In the genomic region with DNA sequence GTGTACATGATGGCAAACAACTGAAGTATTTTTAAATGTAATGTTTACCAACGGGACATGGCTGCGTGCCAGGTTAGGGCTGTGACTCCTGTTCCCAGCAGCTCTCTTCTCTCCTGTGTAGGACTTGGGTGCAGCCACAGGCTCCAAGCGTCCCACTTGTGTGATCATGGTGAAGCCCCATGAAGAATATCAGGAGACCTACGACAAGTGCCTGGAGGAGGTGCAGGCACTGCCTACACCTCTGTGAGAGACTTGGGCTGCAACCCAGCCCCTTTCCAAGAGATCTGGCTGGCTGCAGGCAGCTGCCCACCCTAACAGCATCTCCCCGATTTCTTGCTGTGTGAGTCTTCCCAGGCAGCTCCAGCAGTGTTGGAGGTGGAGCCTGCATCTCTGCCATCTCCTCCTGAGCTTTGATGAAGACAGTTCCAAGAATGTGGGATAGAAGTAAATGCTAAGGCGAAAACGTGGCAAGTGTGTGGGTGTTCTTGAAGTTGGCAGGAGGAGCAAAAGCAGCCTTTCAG, we compare ENCODE assay signal across 15 mouse cellular contexts. TPM values are rescaled to one million over a fixed set of nuclear protein-coding genes. Genes with fewer than 3 reads are reported as not detected.
A peak's percentile ranks its signal among the peaks of the same experiment; 100 is the strongest.
DNase-seq lines count a peak whose midpoint lies in the region; ATAC-seq and TF ChIP-seq lines count a peak whose summit lies in the region.
"Had no signal": no experiment of that assay in that cellular context is flagged by ENCODE, and none has a peak within 500 bp of the region (broad histone marks: within the 10 kb centered on the region; RNA-seq: fewer than 3 reads in every experiment).

No protein-coding gene starts in this region.

- no peak for TF ChIP-seq CTCF in MEL (IDR thresholded peaks at IDR 0.05 in 2 of 3, conservative IDR thresholded peaks at IDR 0.05 in 1 of 3; ENCODE audit: control insufficient read depth in 1 of 3, insufficient read depth in 1 of 3, low read depth in 2 of 3, low read length in 3 of 3, poor library complexity in 1 of 3, severe bottlenecking in 1 of 3)

- H3K9ac ChIP-seq in MEL (ENCODE audit: control insufficient read depth, low read depth, low read length, poor library complexity, severe bottlenecking) = no peak overlapping the region
- no peak overlapping the region for H3K9ac ChIP-seq in forebrain, embryonic 14.5 days (ENCODE audit: low read length)
- H3K9ac ChIP-seq: limb, embryonic 15.5 days; neural tube, embryonic 15.5 days; stomach, embryonic 15.5 days had no signal

- H3K4me1 ChIP-seq in MEL (ENCODE audit: control insufficient read depth in 1 of 2, insufficient read depth in 2 of 2, low read length in 2 of 2) = peaks cover 6 to 38% of the 10 kb centered on the region in 2 experiments; a peak in 3 of 4 replicates
- H3K4me1 ChIP-seq in forebrain, embryonic 14.5 days (ENCODE audit: control insufficient read depth, insufficient read depth, low read length) = peaks cover 7% of the 10 kb centered on the region

- TF ChIP-seq EP300 in MEL (IDR thresholded peaks at IDR 0.05; ENCODE audit: low read depth in 1 of 2, low read length in 2 of 2) = no peak

- 92% methylated on average over 7 of the region's 7 CpGs for WGBS in forebrain, embryonic 14.5 days

- no peak overlapping the region for H3K27ac ChIP-seq in MEL (ENCODE audit: control insufficient read depth, low read depth, low read length)
- no peak overlapping the region for H3K27ac ChIP-seq in forebrain, embryonic 14.5 days (ENCODE audit: low read depth, low read length)
- H3K27ac ChIP-seq: heart, embryonic 10.5 days; hindbrain, embryonic 10.5 days; limb, embryonic 15.5 days; neural tube, embryonic 15.5 days; stomach, embryonic 15.5 days had no signal

- H3K79me2 ChIP-seq in MEL (ENCODE audit: control insufficient read depth, insufficient read depth, low read length, poor library complexity) = peaks cover 33% of the 10 kb centered on the region

- no peak for TF ChIP-seq RAD21 in MEL (IDR thresholded peaks at IDR 0.05; ENCODE audit: low read depth, low read length)

- no peak; a peak in 1 of 4 replicates for TF ChIP-seq POLR2A in MEL (IDR thresholded peaks at IDR 0.05; ENCODE audit: control insufficient read depth in 1 of 2, insufficient read depth in 1 of 2, low read depth in 1 of 2, low read length in 2 of 2, poor library complexity in 1 of 2)

- H3K4me3 ChIP-seq in MEL (ENCODE audit: control insufficient read depth in 1 of 2, insufficient read depth in 1 of 2, low read depth in 2 of 2, low read length in 2 of 2) = no peak overlapping the region
- no peak overlapping the region for H3K4me3 ChIP-seq in forebrain, embryonic 14.5 days (ENCODE audit: low read depth, low read length)
- H3K4me3 ChIP-seq: heart, embryonic 10.5 days; hindbrain, embryonic 10.5 days; limb, embryonic 15.5 days; neural tube, embryonic 15.5 days; stomach, embryonic 15.5 days had no signal

- H3K27me3 ChIP-seq in MEL (ENCODE audit: control insufficient read depth in 1 of 2, insufficient read depth in 2 of 2, low read length in 2 of 2) = no peaks in the 10 kb centered on the region
- no peaks in the 10 kb centered on the region for H3K27me3 ChIP-seq in forebrain, embryonic 14.5 days (replicated peaks; ENCODE audit: control insufficient read depth, insufficient read depth, low read length)
- H3K27me3 ChIP-seq: limb, embryonic 15.5 days; neural tube, embryonic 15.5 days; stomach, embryonic 15.5 days had no signal

- no peak overlapping the region for H3K4me2 ChIP-seq in forebrain, embryonic 14.5 days (ENCODE audit: low read length)
- H3K4me2 ChIP-seq: limb, embryonic 15.5 days; neural tube, embryonic 15.5 days; stomach, embryonic 15.5 days had no signal

- peaks cover 15 to 41% of the 10 kb centered on the region in 2 experiments for H3K36me3 ChIP-seq in MEL (ENCODE audit: control insufficient read depth in 1 of 2, insufficient read depth in 2 of 2, low read length in 2 of 2)
- peaks cover 70% of the 10 kb centered on the region for H3K36me3 ChIP-seq in forebrain, embryonic 14.5 days (ENCODE audit: control insufficient read depth, insufficient read depth, low read length)

- peak; percentile 68 for DNase-seq in layer of hippocampus, adult 11-12 months (ENCODE audit: low spot score)
- DNase-seq in layer of hippocampus, postnatal 14 days (ENCODE audit: low spot score in 2 of 2) = no peak
- no peak for DNase-seq in MEL (ENCODE audit: low read depth, low spot score)
- peak; percentile 79 for DNase-seq in layer of hippocampus, adult 9-11 months
- DNase-seq in right cerebral cortex, postnatal 10 days (ENCODE audit: low spot score in 2 of 2) = peak; percentile 71 to 83
- DNase-seq in adrenal gland, postnatal 25 days = no peak
- no peak for DNase-seq in forebrain, embryonic 14.5 days (ENCODE audit: low spot score)
- DNase-seq in embryo, embryonic 9.5 days (ENCODE audit: extremely low spot score) = no peak
- DNase-seq: adrenal gland, postnatal 14 days had no signal

- H3K9me3 ChIP-seq in MEL (replicated peaks; ENCODE audit: insufficient read depth, low read length) = no peaks in the 10 kb centered on the region
- no peaks in the 10 kb centered on the region for H3K9me3 ChIP-seq in forebrain, embryonic 14.5 days (replicated peaks; ENCODE audit: control insufficient read depth, low read length)
- H3K9me3 ChIP-seq: heart, embryonic 10.5 days; hindbrain, embryonic 10.5 days; limb, embryonic 15.5 days; neural tube, embryonic 15.5 days; stomach, embryonic 15.5 days had no signal

- no peak for ATAC-seq in forebrain, embryonic 14.5 days
- ATAC-seq: intestine, postnatal 0 days had no signal

TF ChIP-seq in MEL, 35 proteins besides CTCF, POLR2A, EP300 and RAD21:
- TF ChIP-seq ELF1 (IDR thresholded peaks at IDR 0.05; ENCODE audit: low read depth, low read length) (no peak), ZMIZ1 (IDR thresholded peaks at IDR 0.05; ENCODE audit: low read depth, low read length) (peak; percentile 21; the same call in 1 of the 2 replicates)

RNA-seq across cellular contexts. Expression of a gene that starts 3.5 kb away (rescaled TPM):
- 10 to 100 TPM; 50.1 to 53.0 TPM for total RNA-seq in layer of hippocampus, postnatal 14 days (2021)
- total RNA-seq in MEL (2012; rRNA removed) = 588 and 649 TPM in 2 replicates
- polyA plus RNA-seq in MEL (2012; ENCODE audit: insufficient read depth in 1 of 2, insufficient read length in 2 of 2, low read depth in 1 of 2, low replicate concordance in 2 of 2, missing spikeins in 1 of 2) = 1,000 to 10,000 TPM in 1 of 2 experiments, 100 to 1,000 TPM in 1; 739 to 6,489 TPM
- total RNA-seq in adrenal gland, postnatal 25 days (2021) = 68.0 and 76.9 TPM in 2 replicates
- polyA plus RNA-seq in forebrain, embryonic 14.5 days (2014; fragmentation: Nextera tagmentation; extraction: Ambion mirVana) = 114 and 150 TPM in 2 replicates

RNA-seq across cellular contexts. Expression of a gene that starts 12.7 kb away (rescaled TPM):
- total RNA-seq in layer of hippocampus, postnatal 14 days (2021) = 10 to 100 TPM; 60.5 to 65.1 TPM
- 52.5 and 55.1 TPM in 2 replicates for total RNA-seq in MEL (2012; rRNA removed)
- 10 to 100 TPM in 1 of 2 experiments, not detected in 1; 63.0 TPM for polyA plus RNA-seq in MEL (2012; ENCODE audit: insufficient read depth in 1 of 2, insufficient read length in 2 of 2, low read depth in 1 of 2, low replicate concordance in 2 of 2, missing spikeins in 1 of 2)
- 54.7 and 55.8 TPM in 2 replicates for total RNA-seq in adrenal gland, postnatal 25 days (2021)
- 77.0 and 86.4 TPM in 2 replicates for polyA plus RNA-seq in forebrain, embryonic 14.5 days (2014; fragmentation: Nextera tagmentation; extraction: Ambion mirVana)

RNA-seq across cellular contexts. Expression of a gene that starts 16.4 kb away (rescaled TPM):
- total RNA-seq in layer of hippocampus, postnatal 14 days (2021) = 100 to 1,000 TPM; 166 to 174 TPM
- 894 and 908 TPM in 2 replicates for total RNA-seq in MEL (2012; rRNA removed)
- polyA plus RNA-seq in MEL (2012; ENCODE audit: insufficient read depth in 1 of 2, insufficient read length in 2 of 2, low read depth in 1 of 2, low replicate concordance in 2 of 2, missing spikeins in 1 of 2) = 1,000 to 10,000 TPM in 1 of 2 experiments, 100 to 1,000 TPM in 1; 184 to 1,104 TPM
- 304 and 331 TPM in 2 replicates for total RNA-seq in adrenal gland, postnatal 25 days (2021)
- polyA plus RNA-seq in forebrain, embryonic 14.5 days (2014; fragmentation: Nextera tagmentation; extraction: Ambion mirVana) = 545 and 644 TPM in 2 replicates

RNA-seq across cellular contexts. Expression of a gene that starts 27.6 kb away (rescaled TPM):
- 10 to 100 TPM; 11.4 to 12.1 TPM for total RNA-seq in layer of hippocampus, postnatal 14 days (2021)
- 6.9 and 7.1 TPM in 2 replicates for total RNA-seq in MEL (2012; rRNA removed)
- polyA plus RNA-seq in MEL (2012; ENCODE audit: insufficient read depth in 1 of 2, insufficient read length in 2 of 2, low read depth in 1 of 2, low replicate concordance in 2 of 2, missing spikeins in 1 of 2) = 10 to 100 TPM in 1 of 2 experiments, not detected in 1; 11.5 TPM
- total RNA-seq in adrenal gland, postnatal 25 days (2021) = 11.1 and 13.7 TPM in 2 replicates
- 6.6 and 9.9 TPM in 2 replicates for polyA plus RNA-seq in forebrain, embryonic 14.5 days (2014; fragmentation: Nextera tagmentation; extraction: Ambion mirVana)

RNA-seq across cellular contexts. Expression of a gene that starts 27.7 kb away (rescaled TPM):
- total RNA-seq in layer of hippocampus, postnatal 14 days (2021) = 1 to 10 TPM in 1 of 2 experiments, under 1 TPM in 1; 0.88 to 1.3 TPM
- 0.39 and 0.56 TPM in 2 replicates for total RNA-seq in MEL (2012; rRNA removed)
- polyA plus RNA-seq in MEL (2012; ENCODE audit: insufficient read depth in 1 of 2, insufficient read length in 2 of 2, low read depth in 1 of 2, low replicate concordance in 2 of 2, missing spikeins in 1 of 2) = 1 to 10 TPM in 1 of 2 experiments, not detected in 1; 2.1 TPM
- 3.5 and 4.0 TPM in 2 replicates for total RNA-seq in adrenal gland, postnatal 25 days (2021)
- 0.44 and 0.61 TPM in 2 replicates for polyA plus RNA-seq in forebrain, embryonic 14.5 days (2014; fragmentation: Nextera tagmentation; extraction: Ambion mirVana)

Comparison
In these comparisons a context has a peak if more than half of its experiments do, and no peak if none do; other contexts are left out.
1. DNase-seq: peak in layer of hippocampus, adult 11-12 months (single experiment), layer of hippocampus, adult 9-11 months (single experiment) and right cerebral cortex, postnatal 10 days (2 of 2); none in layer of hippocampus, postnatal 14 days (0 of 2), MEL (single experiment), adrenal gland, postnatal 25 days (single experiment), forebrain, embryonic 14.5 days (single experiment) and embryo, embryonic 9.5 days (single experiment).